Mouse (Mus musculus) forebrain, postnatal 0 days (tissue): ENCODE measurements around the gene Ubfd1. TPM values are rescaled to one million over a fixed set of nuclear protein-coding genes. Genes with fewer than 3 reads are reported as not detected.
"Not testable (repeated sequence)": the region's sequence is repeated elsewhere in the genome, so short reads cannot be mapped to it uniquely, and the experiment has no call there.

ENCODE experiments used
- ATAC-seq: fragments of 200-750 bp; cut with Nextera tagmentation; 2 replicates; pipeline ENCODE4 v1.8.0; 2017; ENCODE audit warnings: mild to moderate bottlenecking, moderate library complexity
- DNase-seq: peaks from one replicate; pipeline ENCODE4 v3.0.0-alpha.2; 2015
- H3K27ac ChIP-seq: fragments of 300-500 bp; sonication (generic); 2 replicates; pipeline ENCODE4 v1.5.1; 2014; ENCODE audit warnings: low read depth, mild to moderate bottlenecking, antibody characterized with exemption, low read length, moderate library complexity, mixed read lengths
- H3K27me3 ChIP-seq: fragments of 300-500 bp; sonication (generic); 2 replicates; pipeline ENCODE4 v1.6.1; 2014; ENCODE audit warnings: mild to moderate bottlenecking, low read length, mixed read lengths; ENCODE audit not compliant: insufficient read depth
- H3K36me3 ChIP-seq: fragments of 300-500 bp; sonication (generic); 2 replicates; pipeline ENCODE4 v1.6.1; 2014; ENCODE audit warnings: mild to moderate bottlenecking, moderate library complexity; ENCODE audit not compliant: insufficient read depth
- H3K4me1 ChIP-seq: fragments of 300-500 bp; sonication (generic); 2 replicates; pipeline ENCODE4 v1.6.1; 2014; ENCODE audit warnings: antibody characterized with exemption; ENCODE audit not compliant: insufficient read depth
- H3K4me2 ChIP-seq: fragments of 300-500 bp; sonication (generic); 2 replicates; pipeline ENCODE4 v1.6.1; 2014; ENCODE audit warnings: low read depth, mild to moderate bottlenecking, moderate library complexity
- H3K4me3 ChIP-seq: fragments of 300-500 bp; sonication (generic); 2 replicates; pipeline ENCODE4 v1.5.1; 2014; ENCODE audit warnings: low read depth, low read length, mixed read lengths
- H3K9ac ChIP-seq: fragments of 300-500 bp; sonication (generic); 2 replicates; pipeline ENCODE4 v1.6.1; 2014; ENCODE audit warnings: mild to moderate bottlenecking
- H3K9me3 ChIP-seq: fragments of 300-500 bp; sonication (generic); 2 replicates; pipeline ENCODE4 v1.6.1; 2016; ENCODE audit warnings: low read length
- CTCF ChIP-seq: sonication (generic); IDR thresholded peaks from 2 replicates; pipeline ENCODE4 v1.5.1; 2016; ENCODE audit warnings: antibody characterized with exemption, control low read depth, low read depth
- WGBS: fragments of 180-500 bp; shearing (Covaris S2); extraction: QIAGEN DNeasy Blood & Tissue Kit; methylation state at CpG from one replicate; pipeline ENCODE4 v1.1.7; 2014; 5-methylcytosine and 5-hydroxymethylcytosine counted together
- polyA plus RNA-seq: library from polyadenylated mRNA; unstranded; fragments of >200 nt; fragmentation: Nextera tagmentation; extraction: Ambion mirVana; gene quantifications from 2 replicates; pipeline ENCODE4 v1.2.1, GENCODE M21; 2015
- total RNA-seq: library from RNA; depleted of rRNA; stranded (reverse); fragments of >200 nt; gene quantifications from 2 replicates; pipeline ENCODE4 v1.2.3, GENCODE M21; 2014

Ubfd1 gene
- total and polyA plus RNA-seq, 2 experiments from 2014 or later = 54.5 to 105 TPM

- no peak overlapping the region for H3K27ac ChIP-seq
- WGBS = 76% methylated on average over 1 of the region's 1 CpGs
- H3K4me2 ChIP-seq = no peak overlapping the region
- H3K4me3 ChIP-seq = no peak overlapping the region
- H3K36me3 ChIP-seq = peaks cover 60% of the 10 kb centered on the region
- no peak for DNase-seq
- ATAC-seq = no peak
- H3K27me3 ChIP-seq = no peaks in the 10 kb centered on the region
- H3K4me1 ChIP-seq = no peaks in the 10 kb centered on the region
- TF ChIP-seq CTCF = no peak
- H3K9me3 ChIP-seq = no peaks in the 10 kb centered on the region
- H3K9ac ChIP-seq = no peak overlapping the region
These were observed 14.1 kb downstream of the Ubfd1 start for GRCm38 (mm10) chr7:122081071-122081470.

DNA sequence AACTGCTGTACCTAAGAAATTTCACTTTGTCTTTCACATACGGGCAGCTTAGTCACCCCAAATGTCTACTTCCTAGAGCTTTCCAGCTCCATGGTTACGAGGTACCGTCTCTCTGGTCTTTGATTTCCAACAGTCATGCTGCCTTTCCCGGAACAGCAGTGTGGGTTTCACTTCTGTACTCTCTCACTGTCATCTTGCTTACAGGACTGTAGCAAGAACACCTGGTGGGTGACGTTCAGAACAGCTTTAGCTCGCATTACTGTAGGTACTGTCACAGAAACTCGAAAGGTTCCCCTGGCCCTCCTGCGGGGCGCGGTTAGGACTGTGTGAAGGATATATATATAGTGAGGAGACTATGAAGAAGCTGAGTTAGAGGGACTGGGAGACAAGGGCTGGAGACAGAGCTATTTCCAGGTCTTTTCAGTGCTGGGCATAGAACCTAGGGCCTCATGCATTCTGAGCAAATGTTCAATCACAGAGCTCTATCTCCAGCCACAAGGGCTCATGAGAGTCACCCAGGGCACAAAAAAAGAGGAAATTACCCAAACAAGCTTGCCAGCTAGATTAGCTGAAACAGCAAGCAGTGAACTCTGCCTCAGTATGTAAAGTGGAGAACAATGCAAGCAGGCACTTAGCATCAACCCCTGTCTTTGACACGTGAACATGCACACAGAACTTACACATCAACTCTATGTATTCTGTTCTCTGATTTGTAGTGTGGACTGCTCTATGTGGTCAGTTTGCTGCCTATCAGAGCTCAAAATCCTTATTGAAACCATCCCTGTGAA lies 20.4 kb downstream of the Ubfd1 start:
- peaks cover 57% of the 10 kb centered on the region for H3K36me3 ChIP-seq
- no peak for TF ChIP-seq CTCF
- ATAC-seq = no peak
- no peak for DNase-seq
- H3K9ac ChIP-seq = no peak overlapping the region
- no peak overlapping the region for H3K27ac ChIP-seq
- H3K4me1 ChIP-seq = no peaks in the 10 kb centered on the region
- no peak overlapping the region for H3K4me2 ChIP-seq
- no peak overlapping the region for H3K4me3 ChIP-seq
- 93% methylated on average over 11 of the region's 11 CpGs for WGBS
- no peaks in the 10 kb centered on the region for H3K27me3 ChIP-seq
- H3K9me3 ChIP-seq = no peaks in the 10 kb centered on the region

DNA sequence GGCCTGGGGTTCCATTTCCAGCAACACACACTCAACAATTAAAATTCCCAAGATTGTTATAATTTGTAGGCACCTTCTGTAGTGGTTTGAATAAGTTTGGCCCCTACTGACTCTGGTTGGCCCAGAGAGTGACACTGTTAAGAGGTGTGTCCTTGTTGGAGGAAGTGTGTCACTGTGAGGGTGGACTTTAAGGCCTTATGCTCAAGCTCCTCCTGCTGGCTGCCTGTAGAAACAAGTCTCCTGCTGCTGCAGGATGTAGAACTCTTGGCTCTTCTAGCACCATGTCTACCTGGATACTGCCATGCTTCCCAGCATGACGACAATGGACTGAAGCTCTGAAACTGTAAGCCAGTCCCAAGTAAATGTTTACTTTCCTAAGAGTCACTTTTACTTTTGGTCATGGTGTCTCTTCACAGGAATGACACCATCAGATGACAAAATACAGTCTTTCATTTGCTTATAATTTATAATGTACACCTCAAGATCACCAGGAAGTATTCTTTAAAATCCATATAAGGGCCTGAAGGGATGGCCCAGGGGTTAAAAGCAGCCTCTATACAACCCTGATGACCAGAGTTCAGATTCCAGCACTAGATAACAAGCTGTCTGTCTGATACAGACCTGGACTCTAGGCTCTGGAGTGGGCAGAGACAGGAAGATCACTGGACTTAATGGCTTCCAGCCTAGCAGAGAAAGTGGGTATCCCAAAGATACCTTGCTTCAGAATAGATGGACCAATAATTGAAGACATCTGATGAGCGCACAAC lies 27.8 kb downstream of the Ubfd1 start:
- H3K36me3 ChIP-seq = peaks cover 64% of the 10 kb centered on the region
- DNase-seq (no peak), ATAC-seq (no peak)
- no peaks in the 10 kb centered on the region for H3K27me3 ChIP-seq
- no peak overlapping the region for H3K9ac ChIP-seq
- H3K4me3 ChIP-seq = no peak overlapping the region
- no peaks in the 10 kb centered on the region for H3K4me1 ChIP-seq
- WGBS = 96% methylated on average over 2 of the region's 2 CpGs
- no peak overlapping the region for H3K4me2 ChIP-seq
- TF ChIP-seq CTCF = no peak
- H3K27ac ChIP-seq = no peak overlapping the region
- H3K9me3 ChIP-seq = no peaks in the 10 kb centered on the region

GRCm38 (mm10) chr7:122098009-122098408 lies 31.0 kb downstream of the Ubfd1 start:
- DNase-seq = no peak
- no peak for ATAC-seq
- H3K4me2 ChIP-seq = no peak overlapping the region
- TF ChIP-seq CTCF = no peak
- H3K36me3 ChIP-seq = peaks cover 39% of the 10 kb centered on the region
- no peaks in the 10 kb centered on the region for H3K9me3 ChIP-seq
- 91% methylated on average over 3 of the region's 3 CpGs for WGBS
- peaks cover 5% of the 10 kb centered on the region for H3K4me1 ChIP-seq
- H3K27ac ChIP-seq = no peak overlapping the region
- H3K4me3 ChIP-seq = no peak overlapping the region
- no peak overlapping the region for H3K9ac ChIP-seq
- H3K27me3 ChIP-seq = no peaks in the 10 kb centered on the region

DNA sequence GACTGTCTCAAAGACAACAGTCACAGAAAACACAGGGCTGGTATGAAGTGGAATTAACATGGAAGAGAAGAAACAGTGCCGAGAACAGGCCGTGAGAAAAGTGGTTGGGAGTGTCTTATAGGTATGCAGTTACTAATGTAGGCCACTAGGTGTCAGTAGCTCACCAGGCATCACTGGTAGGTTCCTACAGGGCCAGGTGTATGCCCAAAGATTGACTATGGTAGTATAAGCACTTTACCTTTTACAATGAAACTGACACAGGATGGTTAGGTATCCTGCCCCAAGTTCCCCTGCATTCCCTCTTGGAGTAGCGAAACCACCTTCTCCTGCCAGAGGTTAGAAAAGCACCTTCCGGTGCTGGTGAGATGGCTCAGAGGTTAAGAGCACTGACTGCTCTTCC lies 32.2 kb downstream of the Ubfd1 start:
- Histone ChIP-seq H3K27ac (no peak overlapping the region), H3K4me1 (peaks cover 5% of the 10 kb centered on the region), H3K9me3 (no peaks in the 10 kb centered on the region), H3K36me3 (peaks cover 36% of the 10 kb centered on the region), H3K27me3 (no peaks in the 10 kb centered on the region), H3K4me2 (no peak overlapping the region), H3K4me3 (no peak overlapping the region), H3K9ac (no peak overlapping the region)
- WGBS = 50% methylated on average over 4 of the region's 4 CpGs
- ATAC-seq = no peak
- peak; percentile 89 for TF ChIP-seq CTCF
- peak; percentile 57 for DNase-seq

- Histone ChIP-seq H3K4me3 (peak overlapping the region; percentile 67), H3K36me3 (peaks cover 16% of the 10 kb centered on the region), H3K9ac (peak overlapping the region; percentile 82), H3K4me2 (peak overlapping the region; percentile 57), H3K27ac (0 out of 2 replicates have a peak overlapping the region, but pooled peaks have one; percentile 40)
- H3K4me1 ChIP-seq, H3K9me3 ChIP-seq, H3K27me3 ChIP-seq: not testable (repeated sequence)
- DNase-seq (peak; percentile 29), ATAC-seq (peak; percentile 33; the same call in 1 of the 2 replicates)
- 6% methylated on average over 25 of the region's 28 CpGs for WGBS
These were observed 34.2 kb downstream of the Ubfd1 start for GRCm38 (mm10) chr7:122101014-122101746.
